Comparison of ENCODE assay signal across 13 mouse cellular contexts in genomic region chr15:79733192-79733591, GRCm38 (mm10).
"Had no signal": no experiment of that assay in that cellular context is flagged by ENCODE, and none has a peak within 500 bp of the region (broad histone marks: within the 10 kb centered on the region; RNA-seq: fewer than 3 reads in every experiment).

No protein-coding gene starts in this region.

- H3K4me2 ChIP-seq: midbrain, embryonic 11.5 days had no signal

- DNase-seq: kidney, adult 2 months; kidney, postnatal 25 days; layer of hippocampus, adult 9-11 months; lung, adult 2 months; lung, postnatal 14 days; lung, postnatal 4 days; midbrain, embryonic 14.5 days; thymus, postnatal 25 days had no signal

- H3K9ac ChIP-seq: liver, embryonic 14.5 days had no signal

- H3K4me3 ChIP-seq: layer of hippocampus, adult 2 months had no signal

- H3K27ac ChIP-seq: kidney, postnatal 0 days; liver, embryonic 14.5 days; stomach, postnatal 0 days had no signal
